Mouse (Mus musculus) retina, adult 2 months (tissue): ENCODE measurements around the gene Gm12830.

ENCODE experiments used
- DNase-seq: peaks from one replicate; pipeline ENCODE4 v3.0.0-alpha.2; 2012; ENCODE audit warnings: low read depth, low spot score

Gene Gm12830

GRCm38 (mm10) chr4:114844600-114844999 lies 23.1 kb downstream of the Gm12830 start:
- no peak for DNase-seq

DNA sequence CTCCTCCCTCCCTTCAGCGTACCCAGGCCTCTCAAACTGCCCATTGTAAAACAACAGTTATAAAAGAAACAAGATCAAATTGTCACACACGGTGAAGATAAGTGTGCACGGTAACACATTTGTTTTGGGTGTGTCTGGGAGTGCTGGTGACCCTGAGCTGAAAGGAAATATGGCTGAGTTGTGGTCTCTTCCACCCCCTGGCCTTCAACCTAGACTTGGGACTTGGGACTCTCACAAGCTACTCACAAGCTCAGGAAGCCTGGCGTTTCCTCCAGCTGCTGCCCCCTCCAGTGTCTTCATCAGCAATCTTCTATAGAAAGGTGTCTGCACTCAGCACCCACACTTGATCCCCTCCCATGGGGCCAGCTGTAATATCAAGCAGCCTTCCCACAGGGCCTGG lies 24.1 kb downstream of the Gm12830 start:
- DNase-seq = no peak

DNA sequence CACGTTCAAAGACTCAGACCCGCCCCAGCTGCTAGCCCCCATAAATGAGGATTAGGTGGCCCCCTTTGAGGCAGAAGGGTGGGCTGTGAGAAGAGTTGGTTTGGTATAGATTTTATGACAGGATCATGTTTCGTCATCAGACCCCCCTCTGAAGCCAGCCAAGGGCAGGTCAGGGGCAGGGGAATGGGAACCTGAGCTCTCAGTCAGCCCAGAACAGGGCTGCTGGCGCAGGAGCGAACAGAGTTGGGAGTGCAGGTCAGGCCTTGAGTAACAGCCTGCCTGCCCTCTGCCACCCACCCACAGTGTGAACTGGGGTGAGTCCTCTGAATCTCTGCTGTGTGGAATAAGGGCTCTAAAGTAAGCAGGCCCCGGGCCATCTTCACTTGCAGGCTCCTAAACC lies 25.2 kb downstream of the Gm12830 start:
- DNase-seq = no peak

DNA sequence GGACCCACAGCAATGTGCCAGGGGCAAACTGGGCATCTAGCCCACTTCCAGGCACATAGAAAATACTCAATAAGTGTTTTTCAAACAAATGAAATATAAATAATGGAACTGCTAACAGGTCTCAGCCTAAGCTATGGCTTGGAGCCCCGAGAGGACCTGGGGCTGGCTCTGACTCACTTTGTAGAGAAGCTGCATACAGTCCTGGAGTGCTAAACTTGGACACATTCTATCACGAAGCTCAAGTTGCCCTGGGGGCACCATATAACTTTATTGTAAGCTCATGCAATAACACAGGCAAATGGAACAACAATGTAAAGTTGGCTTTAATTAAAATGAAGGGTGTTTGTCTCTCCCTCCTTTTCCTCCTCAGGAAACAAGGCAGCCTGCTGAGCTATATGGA lies 32.4 kb downstream of the Gm12830 start:
- no peak for DNase-seq

GRCm38 (mm10) chr4:114858426-114858825 lies 36.9 kb downstream of the Gm12830 start:
- DNase-seq = no peak

GRCm38 (mm10) chr4:114863166-114863565 lies 41.6 kb downstream of the Gm12830 start:
- DNase-seq = no peak

DNA sequence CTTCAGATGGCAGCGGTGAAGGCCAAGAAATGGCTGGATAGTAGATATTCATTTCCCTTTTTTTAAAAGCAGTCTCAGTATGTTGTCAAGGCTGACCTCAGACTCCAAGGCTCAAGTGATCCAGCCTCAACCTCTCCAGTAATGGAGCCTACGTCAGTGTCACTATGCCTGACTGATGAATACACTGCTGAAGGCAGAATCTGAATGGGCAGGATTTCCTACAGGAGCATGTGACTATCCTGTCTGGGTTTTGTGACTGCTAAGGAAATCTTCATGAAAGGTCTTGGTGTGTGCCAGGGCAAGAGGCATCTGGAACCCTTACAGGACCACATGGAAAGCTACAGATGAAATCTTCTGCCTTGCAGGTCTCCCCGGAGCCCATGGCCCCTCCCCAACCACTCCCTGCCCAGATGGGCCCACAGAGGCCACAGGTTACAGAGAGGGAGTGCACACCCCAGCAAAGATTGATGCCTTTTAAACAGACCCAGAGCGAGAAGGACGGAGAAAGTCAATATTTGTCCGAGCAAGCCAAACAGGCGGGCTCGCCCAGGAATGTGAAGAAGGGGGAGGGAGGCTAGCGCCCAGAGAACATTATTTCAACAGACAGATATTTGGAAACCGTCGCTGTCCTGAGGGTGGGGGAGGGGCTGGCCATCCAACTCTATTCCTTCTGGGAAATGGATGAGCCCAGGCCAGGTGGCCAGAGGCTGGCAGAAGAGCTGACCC lies 48.4 kb downstream of the Gm12830 start:
- DNase-seq = no peak

DNA sequence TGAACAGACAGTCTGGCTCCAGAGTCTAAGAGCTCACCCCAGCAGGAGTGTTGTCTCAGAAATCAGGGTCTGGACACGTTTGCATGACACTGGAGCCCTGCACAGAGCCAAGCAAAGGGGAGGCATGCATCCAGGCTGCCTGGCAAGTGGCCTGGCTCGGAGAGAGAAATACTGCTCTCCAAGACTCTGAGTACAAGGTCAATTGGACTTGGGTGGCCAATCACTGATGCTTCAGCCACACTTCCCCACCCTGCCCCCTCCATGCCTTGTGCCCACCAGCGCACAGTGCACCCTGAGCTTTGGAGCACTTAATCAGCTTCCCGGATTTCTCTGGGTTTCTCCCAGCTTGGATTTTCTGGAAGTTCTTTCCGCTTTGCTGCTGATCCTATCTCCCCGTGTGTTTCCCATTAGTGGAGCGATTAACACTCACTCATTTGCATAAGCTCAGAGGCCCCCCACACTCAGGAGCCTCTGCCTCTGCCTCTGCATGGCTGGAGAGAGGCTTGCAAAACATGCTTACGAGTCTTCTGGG lies 55.0 kb downstream of the Gm12830 start:
- no peak for DNase-seq

GRCm38 (mm10) chr4:114882232-114882631 lies 60.7 kb downstream of the Gm12830 start:
- no peak for DNase-seq

DNA sequence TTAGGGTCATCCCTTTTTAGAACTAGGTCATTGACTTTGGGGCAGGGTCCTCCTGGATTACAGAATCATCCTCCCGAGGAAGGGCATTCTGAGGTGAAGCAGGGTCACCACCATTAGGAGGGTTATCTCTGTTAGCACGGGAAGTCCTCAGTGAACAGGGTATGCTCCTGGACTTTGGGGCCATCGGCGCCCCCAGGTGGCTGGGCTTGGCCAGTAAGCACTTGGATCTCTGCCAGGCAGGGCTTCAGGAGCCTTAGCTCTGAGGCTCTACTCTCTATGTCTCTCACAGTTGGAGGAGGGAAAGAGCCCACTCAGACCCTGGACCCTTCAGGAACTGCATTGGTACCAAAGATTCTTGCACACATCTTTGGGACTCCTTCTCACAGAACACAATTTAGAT lies 76.3 kb downstream of the Gm12830 start:
- DNase-seq = no peak

DNA sequence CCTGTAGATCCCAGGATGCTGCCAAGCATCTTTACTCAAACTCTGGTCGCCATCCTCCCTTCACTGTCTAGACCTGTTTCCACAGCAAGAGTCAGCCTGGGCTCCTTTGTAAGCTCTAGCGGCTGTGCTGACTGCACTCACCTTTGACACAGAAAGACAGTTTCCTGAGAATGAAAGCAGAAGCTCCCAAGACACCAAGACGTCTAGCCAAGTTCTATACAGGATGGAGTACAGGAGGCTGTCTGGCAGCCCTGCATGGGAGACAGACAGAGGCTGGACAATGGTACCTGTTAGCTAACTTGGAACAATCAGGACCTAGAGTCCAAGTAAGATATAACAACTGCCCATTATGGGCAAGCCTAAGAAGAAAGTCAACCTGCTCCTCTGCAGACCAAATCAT lies 78.4 kb downstream of the Gm12830 start:
- no peak for DNase-seq

- DNase-seq = no peak
These were observed 79.5 kb downstream of the Gm12830 start for GRCm38 (mm10) chr4:114900866-114901642.

- no peak for DNase-seq
These were observed 80.3 kb downstream of the Gm12830 start for GRCm38 (mm10) chr4:114901643-114902351.

- DNase-seq = no peak
These were observed 81.3 kb downstream of the Gm12830 start for GRCm38 (mm10) chr4:114902641-114903421.

GRCm38 (mm10) chr4:114903422-114903782 lies 81.9 kb downstream of the Gm12830 start:
- DNase-seq = no peak

GRCm38 (mm10) chr4:114905501-114905900 lies 84.0 kb downstream of the Gm12830 start:
- DNase-seq = no peak
